Mouse (Mus musculus) kidney, embryonic 16.5 days (tissue): ENCODE results near the gene Gcc2. TPM values are rescaled to one million over a fixed set of nuclear protein-coding genes. Genes with fewer than 3 reads are reported as not detected.
"Not testable (repeated sequence)": the region's sequence is repeated elsewhere in the genome, so short reads cannot be mapped to it uniquely, and the experiment has no call there.

ENCODE experiments used
- ATAC-seq: fragments of 200-750 bp; cut with Nextera tagmentation; 2 replicates; pipeline ENCODE4 v1.8.0; 2017; ENCODE audit warnings: moderate TSS enrichment; ENCODE audit not compliant: low FRiP score, low TSS enrichment
- H3K27ac ChIP-seq: fragments of 300-500 bp; sonication (generic); 2 replicates; pipeline ENCODE4 v1.5.1; 2014; ENCODE audit warnings: low read length
- H3K27me3 ChIP-seq: fragments of 300-500 bp; sonication (generic); 2 replicates; pipeline ENCODE4 v1.6.1; 2014; ENCODE audit warnings: low read length, control low read depth, mixed read lengths; ENCODE audit not compliant: insufficient read depth
- H3K36me3 ChIP-seq: fragments of 300-500 bp; sonication (generic); 2 replicates; pipeline ENCODE4 v1.6.1; 2014; ENCODE audit warnings: low read length, control low read depth, mixed read lengths; ENCODE audit not compliant: insufficient read depth
- H3K4me1 ChIP-seq: fragments of 300-500 bp; sonication (generic); 2 replicates; pipeline ENCODE4 v1.6.1; 2014; ENCODE audit warnings: low read length, control low read depth, mixed read lengths; ENCODE audit not compliant: insufficient read depth
- H3K4me2 ChIP-seq: fragments of 300-500 bp; sonication (generic); replicated peaks from 2 replicates; pipeline ENCODE4 v1.6.1; 2014; ENCODE audit warnings: low read depth, low read length
- H3K4me3 ChIP-seq: fragments of 300-500 bp; sonication (generic); 2 replicates; pipeline ENCODE4 v1.5.1; 2014; ENCODE audit warnings: mild to moderate bottlenecking, low read length
- H3K9ac ChIP-seq: fragments of 300-500 bp; sonication (generic); replicated peaks from 2 replicates; pipeline ENCODE4 v1.6.1; 2014; ENCODE audit warnings: low read length
- H3K9me3 ChIP-seq: fragments of 300-500 bp; sonication (generic); 2 replicates; pipeline ENCODE4 v1.6.1; 2016; ENCODE audit warnings: low read length, control low read depth
- WGBS: fragments of 180-500 bp; shearing (Covaris S2); extraction: QIAGEN DNeasy Blood & Tissue Kit; methylation state at CpG from one replicate; pipeline ENCODE4 v1.1.7; 2014; 5-methylcytosine and 5-hydroxymethylcytosine counted together
- polyA plus RNA-seq: library from polyadenylated mRNA; unstranded; fragments of >200 nt; fragmentation: Nextera tagmentation; extraction: Ambion mirVana; gene quantifications from 2 replicates; pipeline ENCODE4 v1.2.1, GENCODE M21; 2015

Gcc2 gene
- polyA plus RNA-seq, 1 experiment from 2014 or later, result 49.3 TPM

- H3K9ac ChIP-seq, result no peak overlapping the region
- H3K9me3 ChIP-seq, result no peaks in the 10 kb centered on the region
- 88% methylated on average over 5 of the region's 5 CpGs for WGBS
- no peak overlapping the region for H3K27ac ChIP-seq
- H3K4me1 ChIP-seq, result peaks cover 15% of the 10 kb centered on the region
- no peaks in the 10 kb centered on the region for H3K27me3 ChIP-seq
- H3K4me2 ChIP-seq, result no peak overlapping the region
- no peak for ATAC-seq
- H3K36me3 ChIP-seq, result no peaks in the 10 kb centered on the region
- H3K4me3 ChIP-seq, result no peak overlapping the region
These were observed 78.1 kb downstream of the Gcc2 start for GRCm38 (mm10) chr10:58333414-58333813.

- no peak for ATAC-seq
- H3K4me1 ChIP-seq, result peaks cover 23% of the 10 kb centered on the region
- H3K9me3 ChIP-seq, result no peaks in the 10 kb centered on the region
- no peaks in the 10 kb centered on the region for H3K27me3 ChIP-seq
- no peaks in the 10 kb centered on the region for H3K36me3 ChIP-seq
- H3K27ac ChIP-seq, result peak overlapping the region; percentile 62
- no peak overlapping the region for H3K4me2 ChIP-seq
- H3K4me3 ChIP-seq, result no peak overlapping the region
- H3K9ac ChIP-seq, result no peak overlapping the region
- WGBS, result 63% methylated on average over 1 of the region's 1 CpGs
These were observed 80.9 kb downstream of the Gcc2 start for GRCm38 (mm10) chr10:58336156-58336555.

GRCm38 (mm10) chr10:58337091-58337490 is 81.8 kb downstream of the Gcc2 start:
- WGBS, result 54% methylated on average over 4 of the region's 4 CpGs
- not testable (repeated sequence) for H3K36me3 ChIP-seq, H3K9me3 ChIP-seq, ATAC-seq, H3K4me2 ChIP-seq, H3K4me3 ChIP-seq, H3K27me3 ChIP-seq, H3K9ac ChIP-seq
- H3K4me1 ChIP-seq, result peaks cover 33% of the 10 kb centered on the region
- 0 out of 2 replicates have a peak overlapping the region, but pooled peaks have one; percentile 3 for H3K27ac ChIP-seq

- H3K9ac ChIP-seq, result no peak overlapping the region
- H3K4me1 ChIP-seq, result peaks cover 43% of the 10 kb centered on the region
- no peaks in the 10 kb centered on the region for H3K36me3 ChIP-seq
- 50% methylated on average over 1 of the region's 1 CpGs for whole genome bisulfite sequencing
- no peak for ATAC-seq
- H3K4me3 ChIP-seq, result no peak overlapping the region
- no peak overlapping the region for H3K4me2 ChIP-seq
- H3K27me3 ChIP-seq, result no peaks in the 10 kb centered on the region
- peak overlapping the region; percentile 46; the same call in 1 of the 2 replicates for H3K27ac ChIP-seq
- H3K9me3 ChIP-seq, result no peaks in the 10 kb centered on the region
These were observed 83.3 kb downstream of the Gcc2 start for GRCm38 (mm10) chr10:58338590-58338989.

- Histone ChIP-seq H3K27me3 (no peaks in the 10 kb centered on the region), H3K9ac (no peak overlapping the region), H3K4me1 (peaks cover 36% of the 10 kb centered on the region), H3K4me3 (no peak overlapping the region), H3K36me3 (no peaks in the 10 kb centered on the region), H3K27ac (peak overlapping the region; percentile 96), H3K9me3 (peaks cover 3% of the 10 kb centered on the region; the same call in 1 of the 2 replicates), H3K4me2 (no peak overlapping the region)
- ATAC-seq, result peak; percentile 91
- 27% methylated on average over 2 of the region's 2 CpGs for WGBS
These were observed 86.4 kb downstream of the Gcc2 start for GRCm38 (mm10) chr10:58341685-58342084.

GRCm38 (mm10) chr10:58342199-58342598 is 86.9 kb downstream of the Gcc2 start:
- H3K27ac ChIP-seq, result peak overlapping the region; percentile 96
- no peak overlapping the region for H3K9ac ChIP-seq
- H3K9me3 ChIP-seq, result peaks cover 3% of the 10 kb centered on the region; the same call in 1 of the 2 replicates
- H3K4me1 ChIP-seq, result peaks cover 36% of the 10 kb centered on the region
- ATAC-seq, result no peak
- WGBS, result 58% methylated on average over 2 of the region's 2 CpGs
- no peak overlapping the region for H3K4me2 ChIP-seq
- no peaks in the 10 kb centered on the region for H3K36me3 ChIP-seq
- H3K4me3 ChIP-seq, result no peak overlapping the region
- no peaks in the 10 kb centered on the region for H3K27me3 ChIP-seq

GRCm38 (mm10) chr10:58343552-58343951 is 88.3 kb downstream of the Gcc2 start:
- 86% methylated on average over 3 of the region's 3 CpGs for WGBS
- Histone ChIP-seq H3K4me3 (no peak overlapping the region), H3K9ac (no peak overlapping the region), H3K27me3 (no peaks in the 10 kb centered on the region), H3K27ac (no peak overlapping the region; the same call in 1 of the 2 replicates), H3K9me3 (peaks cover 3% of the 10 kb centered on the region; the same call in 1 of the 2 replicates), H3K4me1 (peaks cover 27% of the 10 kb centered on the region), H3K4me2 (no peak overlapping the region), H3K36me3 (0 out of 2 replicates have a peak, but pooled peaks cover 3% of the 10 kb centered on the region)
- no peak for ATAC-seq

- Histone ChIP-seq H3K9ac (no peak overlapping the region), H3K4me1 (peaks cover 18% of the 10 kb centered on the region), H3K36me3 (0 out of 2 replicates have a peak, but pooled peaks cover 3% of the 10 kb centered on the region), H3K27ac (no peak overlapping the region), H3K4me3 (no peak overlapping the region), H3K4me2 (no peak overlapping the region), H3K27me3 (no peaks in the 10 kb centered on the region), H3K9me3 (no peaks in the 10 kb centered on the region)
- WGBS, result 88% methylated on average over 3 of the region's 3 CpGs
- no peak for ATAC-seq
These were observed 95.3 kb downstream of the Gcc2 start for GRCm38 (mm10) chr10:58350600-58350999.

- Histone ChIP-seq H3K27ac (no peak overlapping the region), H3K4me2 (no peak overlapping the region), H3K27me3 (no peaks in the 10 kb centered on the region), H3K4me3 (no peak overlapping the region), H3K4me1 (peaks cover 18% of the 10 kb centered on the region), H3K9me3 (no peaks in the 10 kb centered on the region), H3K36me3 (0 out of 2 replicates have a peak, but pooled peaks cover 3% of the 10 kb centered on the region), H3K9ac (no peak overlapping the region)
- WGBS, result 48% methylated on average over 2 of the region's 2 CpGs
- no peak for ATAC-seq
These were observed 96.4 kb downstream of the Gcc2 start for GRCm38 (mm10) chr10:58351670-58352069.

GRCm38 (mm10) chr10:58352364-58352763 is 97.1 kb downstream of the Gcc2 start:
- 51% methylated on average over 3 of the region's 3 CpGs for WGBS
- no peak overlapping the region for H3K4me2 ChIP-seq
- 0 out of 2 replicates have a peak, but pooled peaks cover 3% of the 10 kb centered on the region for H3K36me3 ChIP-seq
- no peaks in the 10 kb centered on the region for H3K9me3 ChIP-seq
- H3K9ac ChIP-seq, result no peak overlapping the region
- ATAC-seq, result no peak
- no peaks in the 10 kb centered on the region for H3K27me3 ChIP-seq
- no peak overlapping the region for H3K27ac ChIP-seq
- H3K4me3 ChIP-seq, result no peak overlapping the region
- peaks cover 18% of the 10 kb centered on the region for H3K4me1 ChIP-seq
